Mouse (Mus musculus) myocyte (in vitro differentiated cells): ENCODE data around the gene Dmrtb1. TPM values are rescaled to one million over a fixed set of nuclear protein-coding genes. Genes with fewer than 3 reads are reported as not detected.

Experiments used
- H3K27me3 ChIP-seq: one replicate; pipeline ENCODE4 v1.6.1; 2011; ENCODE audit not compliant: control insufficient read depth, insufficient read depth, insufficient read length
- H3K36me3 ChIP-seq: one replicate; pipeline ENCODE4 v1.6.1; 2011; ENCODE audit not compliant: control insufficient read depth, insufficient read depth
- H3K4me2 ChIP-seq: one replicate; pipeline ENCODE4 v1.6.1; 2011; ENCODE audit warnings: low read depth, control low read depth
- H3K4me3 ChIP-seq: one replicate; pipeline ENCODE4 v1.5.1; 2011; ENCODE audit warnings: mild to moderate bottlenecking, control low read depth, moderate library complexity
- H3K79me2 ChIP-seq: one replicate; pipeline ENCODE4 v1.6.1; 2011; ENCODE audit not compliant: control insufficient read depth, insufficient read depth
- H3ac ChIP-seq: one replicate; pipeline ENCODE4 v1.6.1; 2011; ENCODE audit not compliant: control insufficient read depth, insufficient read length
- CEBPB ChIP-seq: IDR thresholded peaks from 2 replicates; pipeline ENCODE4 v1.6.1; 2011; ENCODE audit warnings: mild to moderate bottlenecking, moderate library complexity; ENCODE audit not compliant: poor library complexity, insufficient read depth, severe bottlenecking
- E2F4 ChIP-seq: IDR thresholded peaks from one replicate; pipeline ENCODE4 v1.6.1; 2011; ENCODE audit warnings: mild to moderate bottlenecking, control low read depth, moderate library complexity; ENCODE audit not compliant: insufficient read depth
- MAX ChIP-seq: IDR thresholded peaks from one replicate; pipeline ENCODE4 v1.6.1; 2011; ENCODE audit warnings: low read depth, mild to moderate bottlenecking, control low read depth
- MYOD1 ChIP-seq, 3 experiments: IDR thresholded peaks; one replicate each; pipeline ENCODE4 v1.6.1; 2011; ENCODE audit warnings: control low read depth in 2 of 3, low read depth in 2 of 3, mild to moderate bottlenecking in 2 of 3, moderate library complexity in 1 of 3; ENCODE audit not compliant: insufficient read length in 2 of 3, control insufficient read depth in 1 of 3
- MYOG ChIP-seq, 3 experiments: IDR thresholded peaks; one replicate each; pipeline ENCODE4 v1.6.1; 2011; ENCODE audit warnings: control low read depth in 2 of 3, low read depth in 2 of 3, mild to moderate bottlenecking in 2 of 3; ENCODE audit not compliant: insufficient read length in 2 of 3, control insufficient read depth in 1 of 3, insufficient read depth in 1 of 3
- POLR2A ChIP-seq: IDR thresholded peaks from one replicate; pipeline ENCODE4 v1.6.1; 2011; ENCODE audit warnings: low read depth, mild to moderate bottlenecking, control low read depth, moderate library complexity; ENCODE audit not compliant: insufficient read length
- POLR2AphosphoS2 ChIP-seq: IDR thresholded peaks from one replicate; pipeline ENCODE4 v1.6.1; 2011; ENCODE audit warnings: low read depth, control low read depth; ENCODE audit not compliant: insufficient read length
- REST ChIP-seq: IDR thresholded peaks from one replicate; pipeline ENCODE4 v1.6.1; 2011; ENCODE audit warnings: mild to moderate bottlenecking, control low read depth, moderate library complexity; ENCODE audit not compliant: insufficient read depth, insufficient read length
- SRF ChIP-seq: IDR thresholded peaks from one replicate; pipeline ENCODE4 v1.6.1; 2011; ENCODE audit warnings: low read depth; ENCODE audit not compliant: control insufficient read depth, insufficient read length
- TCF12 ChIP-seq: IDR thresholded peaks from one replicate; pipeline ENCODE4 v1.6.1; 2011; ENCODE audit warnings: mild to moderate bottlenecking, control low read depth; ENCODE audit not compliant: poor library complexity, insufficient read depth, severe bottlenecking
- TCF3 ChIP-seq: IDR thresholded peaks from one replicate; pipeline ENCODE4 v1.6.1; 2011; ENCODE audit warnings: low read depth, control low read depth; ENCODE audit not compliant: insufficient read length
- USF1 ChIP-seq: IDR thresholded peaks from one replicate; pipeline ENCODE4 v1.6.1; 2011; ENCODE audit warnings: low read depth, mild to moderate bottlenecking, control low read depth, moderate library complexity
- polyA plus RNA-seq: library from polyadenylated mRNA; unstranded; fragments of >200 nt; fragmentation: generic; extraction: Trizol; gene quantifications from one replicate; pipeline ENCODE4 v1.2.1, GENCODE M21; 2012; ENCODE audit warnings: missing spikeins

The Dmrtb1 gene
- polyA plus RNA-seq, 1 experiment = not detected

GRCm38 (mm10) chr4:107699271-107699670 lies 15.2 kb upstream of the Dmrtb1 start:
- no peak overlapping the region for H3ac ChIP-seq
- H3K27me3 ChIP-seq = peaks cover 20% of the 10 kb centered on the region
- H3K4me2 ChIP-seq = no peak overlapping the region
- H3K79me2 ChIP-seq = no peaks in the 10 kb centered on the region
- no peak for TF ChIP-seq POLR2AphosphoS2
- H3K4me3 ChIP-seq = no peak overlapping the region
- H3K36me3 ChIP-seq = no peaks in the 10 kb centered on the region

- Histone ChIP-seq H3K79me2 (no peaks in the 10 kb centered on the region), H3K36me3 (no peaks in the 10 kb centered on the region), H3K27me3 (peaks cover 39% of the 10 kb centered on the region), H3ac (no peak overlapping the region), H3K4me3 (no peak overlapping the region), H3K4me2 (no peak overlapping the region)
- TF ChIP-seq E2F4 = no peak
- TF ChIP-seq MYOD1 (IDR thresholded peaks at IDR 0.05; ENCODE audit: control insufficient read depth in 1 of 3, insufficient read length in 2 of 3, low read depth in 2 of 3) = no peak
- no peak for TF ChIP-seq POLR2A
- TF ChIP-seq TCF3 = no peak
- no peak for TF ChIP-seq SRF
- no peak for TF ChIP-seq USF1
- no peak for TF ChIP-seq TCF12
Measured at GRCm38 (mm10) chr4:107693816-107694215, 9.8 kb upstream of the Dmrtb1 start.

- H3K4me3 ChIP-seq = no peak overlapping the region
- H3K4me2 ChIP-seq = no peak overlapping the region
- H3K79me2 ChIP-seq = no peaks in the 10 kb centered on the region
- H3ac ChIP-seq = no peak overlapping the region
- no peak for TF ChIP-seq USF1
- no peak for TF ChIP-seq CEBPB
- TF ChIP-seq MYOD1 (IDR thresholded peaks at IDR 0.05; ENCODE audit: control insufficient read depth in 1 of 3, insufficient read length in 2 of 3, low read depth in 2 of 3) = no peak
- no peak for TF ChIP-seq POLR2A
- peaks cover 40% of the 10 kb centered on the region for H3K27me3 ChIP-seq
- no peaks in the 10 kb centered on the region for H3K36me3 ChIP-seq
Measured at GRCm38 (mm10) chr4:107688213-107688612, 4.2 kb upstream of the Dmrtb1 start.

- no peak overlapping the region for H3ac ChIP-seq
- no peak overlapping the region for H3K4me2 ChIP-seq
- H3K36me3 ChIP-seq = no peaks in the 10 kb centered on the region
- H3K27me3 ChIP-seq = peaks cover 30% of the 10 kb centered on the region
- no peaks in the 10 kb centered on the region for H3K79me2 ChIP-seq
- no peak for TF ChIP-seq USF1
- TF ChIP-seq E2F4 = no peak
- no peak for TF ChIP-seq POLR2A
- H3K4me3 ChIP-seq = no peak overlapping the region
Measured at GRCm38 (mm10) chr4:107687127-107687526, 3.1 kb upstream of the Dmrtb1 start.

- Histone ChIP-seq H3K36me3 (no peaks in the 10 kb centered on the region), H3K4me3 (no peak overlapping the region), H3K4me2 (no peak overlapping the region), H3K27me3 (peaks cover 38% of the 10 kb centered on the region), H3K79me2 (no peaks in the 10 kb centered on the region), H3ac (no peak overlapping the region)
- no peak for TF ChIP-seq MAX
- no peak for TF ChIP-seq POLR2A
- no peak for TF ChIP-seq MYOD1 (IDR thresholded peaks at IDR 0.05; ENCODE audit: control insufficient read depth in 1 of 3, insufficient read length in 2 of 3, low read depth in 2 of 3)
- TF ChIP-seq E2F4 = no peak
- no peak for TF ChIP-seq USF1
- TF ChIP-seq CEBPB = no peak
- TF ChIP-seq POLR2AphosphoS2 = no peak
- no peak for TF ChIP-seq SRF
- no peak for TF ChIP-seq REST
- no peak for TF ChIP-seq MYOG (IDR thresholded peaks at IDR 0.05; ENCODE audit: control insufficient read depth in 1 of 3, insufficient read depth in 1 of 3, insufficient read length in 2 of 3, low read depth in 2 of 3)
Measured at GRCm38 (mm10) chr4:107683006-107683756, 849 bp downstream of the Dmrtb1 start.
